In the genomic region with DNA sequence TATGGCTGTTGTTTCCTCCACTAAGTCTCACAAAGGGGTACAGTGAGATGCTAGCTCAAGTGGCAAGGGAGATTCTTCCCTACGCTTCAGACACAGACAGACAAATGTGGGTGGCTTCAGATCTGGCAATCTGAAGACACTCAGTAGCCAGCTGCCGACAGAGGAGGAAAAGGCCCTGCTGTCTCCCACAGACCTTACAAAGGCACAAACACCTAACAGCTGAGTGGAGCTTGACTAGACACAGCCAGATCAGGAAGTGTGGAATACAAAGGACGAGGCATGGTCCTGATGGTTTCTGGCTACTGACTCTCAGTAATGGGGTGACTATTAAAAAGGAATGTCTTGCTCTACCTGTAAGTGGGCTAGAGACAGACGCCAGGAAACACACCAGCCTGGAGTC, we compare ENCODE assay signal across 10 mouse cellular contexts.
A peak's percentile ranks its signal among the peaks of the same experiment; 100 is the strongest.
DNase-seq lines count a peak whose midpoint lies in the region; ATAC-seq and TF ChIP-seq lines count a peak whose summit lies in the region.
"Had no signal": no experiment of that assay in that cellular context is flagged by ENCODE, and none has a peak within 500 bp of the region (broad histone marks: within the 10 kb centered on the region; RNA-seq: fewer than 3 reads in every experiment).

No protein-coding gene starts in this region.

- no peaks in the 10 kb centered on the region for H3K27me3 ChIP-seq in kidney, postnatal 0 days (ENCODE audit: insufficient read depth, low read length)
- no peaks in the 10 kb centered on the region for H3K27me3 ChIP-seq in forebrain, embryonic 15.5 days
- H3K27me3 ChIP-seq: liver, embryonic 13.5 days had no signal

- peaks cover 82% of the 10 kb centered on the region for H3K79me2 ChIP-seq in macrophage (ENCODE audit: inconsistent target)

- ATAC-seq in kidney, postnatal 0 days (replicated peaks; ENCODE audit: low FRiP score, low read depth) = no peak
- ATAC-seq in forebrain, embryonic 15.5 days (replicated peaks) = no peak

- no peak overlapping the region for H3K4me3 ChIP-seq in kidney, postnatal 0 days (replicated peaks; ENCODE audit: low read depth, low read length)
- no peak overlapping the region for H3K4me3 ChIP-seq in brown adipose tissue, adult 24 weeks (ENCODE audit: insufficient read depth, low read depth, low read length)
- no peak overlapping the region for H3K4me3 ChIP-seq in forebrain, embryonic 15.5 days
- H3K4me3 ChIP-seq in macrophage (ENCODE audit: inconsistent target) = no peak overlapping the region
- H3K4me3 ChIP-seq: liver, embryonic 13.5 days had no signal

- 0 out of 2 replicates have a peak, but pooled peaks cover 8% of the 10 kb centered on the region for H3K4me1 ChIP-seq in kidney, postnatal 0 days (replicated peaks; ENCODE audit: insufficient read depth, low read length)
- H3K4me1 ChIP-seq in brown adipose tissue, adult 24 weeks (ENCODE audit: control insufficient read depth, insufficient read depth, insufficient read length, low read length) = peaks cover 24% of the 10 kb centered on the region
- H3K4me1 ChIP-seq in forebrain, embryonic 15.5 days = peaks cover 6% of the 10 kb centered on the region

- no peak overlapping the region for H3K4me2 ChIP-seq in kidney, postnatal 0 days (ENCODE audit: low read length)
- H3K4me2 ChIP-seq in forebrain, embryonic 15.5 days (replicated peaks) = no peak overlapping the region
- H3K4me2 ChIP-seq: liver, embryonic 13.5 days had no signal

- H3K36me3 ChIP-seq in kidney, postnatal 0 days (ENCODE audit: insufficient read depth, low read length) = no peaks in the 10 kb centered on the region
- H3K36me3 ChIP-seq in forebrain, embryonic 15.5 days = no peaks in the 10 kb centered on the region
- H3K36me3 ChIP-seq in macrophage (ENCODE audit: inconsistent target) = no peaks in the 10 kb centered on the region
- H3K36me3 ChIP-seq: liver, embryonic 13.5 days had no signal

- H3K9ac ChIP-seq in kidney, postnatal 0 days (ENCODE audit: low read depth, low read length) = no peak overlapping the region
- no peak overlapping the region for H3K9ac ChIP-seq in forebrain, embryonic 15.5 days (replicated peaks)
- H3K9ac ChIP-seq: liver, embryonic 13.5 days had no signal

- no peaks in the 10 kb centered on the region for H3K9me3 ChIP-seq in kidney, postnatal 0 days (replicated peaks; ENCODE audit: low read length)
- H3K9me3 ChIP-seq in forebrain, embryonic 15.5 days = no peaks in the 10 kb centered on the region
- H3K9me3 ChIP-seq: liver, embryonic 13.5 days had no signal

- DNase-seq in kidney, postnatal 0 days (ENCODE audit: low spot score) = no peak
- DNase-seq in kidney, postnatal 36 days = no peak
- DNase-seq in layer of hippocampus, postnatal 25 days (ENCODE audit: extremely low spot score in 1 of 2, low spot score in 1 of 2) = no peak
- no peak for DNase-seq in T-cell, adult 2 months (ENCODE audit: low spot score)
- DNase-seq: embryo, embryonic 11 days; liver, embryonic 13.5 days; thymus, adult 2 months had no signal

- peak overlapping the region; percentile 55; the same call in 1 of the 2 replicates for H3K27ac ChIP-seq in kidney, postnatal 0 days
- peak overlapping the region; percentile 11 for H3K27ac ChIP-seq in brown adipose tissue, adult 24 weeks (replicated peaks; ENCODE audit: low read depth, low read length)
- H3K27ac ChIP-seq in forebrain, embryonic 15.5 days (replicated peaks) = peak overlapping the region; percentile 16
- H3K27ac ChIP-seq in macrophage = peak overlapping the region; percentile 84
- H3K27ac ChIP-seq: liver, embryonic 13.5 days had no signal

- TF ChIP-seq CTCF in kidney, postnatal 0 days (IDR thresholded peaks at IDR 0.05; ENCODE audit: low read depth) = no peak

- 54% methylated on average over 4 of the region's 4 CpGs for WGBS in kidney, postnatal 0 days
- whole genome bisulfite sequencing in forebrain, embryonic 15.5 days = 59% methylated on average over 4 of the region's 4 CpGs
- WGBS in macrophage (ENCODE audit: missing documents) = 91% methylated on average over 4 of the region's 4 CpGs

Comparison
In these comparisons a context has a peak if more than half of its experiments do, and no peak if none do; other contexts are left out.
1. H3K27ac ChIP-seq: peak in every context shown above with its lines; median percentile 84 in macrophage; 55 in kidney, postnatal 0 days; 16 in forebrain, embryonic 15.5 days; 11 in brown adipose tissue, adult 24 weeks.